Mouse (Mus musculus) kidney, adult 9 months (tissue): ENCODE data around the gene Pfkfb3.
"Not testable (repeated sequence)": the region's sequence is repeated elsewhere in the genome, so short reads cannot be mapped to it uniquely, and the experiment has no call there.

Experiments used
- DNase-seq: peaks from one replicate; pipeline ENCODE4 v3.0.0; 2022

Gene Pfkfb3

GRCm38 (mm10) chr2:11548508-11548907, 5.4 kb downstream of the Pfkfb3 start:
- no peak for DNase-seq

- DNase-seq: peak; percentile 34
Measured at GRCm38 (mm10) chr2:11547609-11548008, 6.3 kb downstream of the Pfkfb3 start.

- peak; percentile 84 for DNase-seq
Measured at GRCm38 (mm10) chr2:11546091-11546490, 7.8 kb downstream of the Pfkfb3 start.

GRCm38 (mm10) chr2:11545380-11545779, 8.5 kb downstream of the Pfkfb3 start:
- peak; percentile 41 for DNase-seq

GRCm38 (mm10) chr2:11544342-11544741, 9.5 kb downstream of the Pfkfb3 start:
- DNase-seq: peak; percentile 31

- DNase-seq: no peak
Measured at GRCm38 (mm10) chr2:11543158-11543557, 10.7 kb downstream of the Pfkfb3 start.

- peak; percentile 85 for DNase-seq
Measured at GRCm38 (mm10) chr2:11542640-11543039, 11.2 kb downstream of the Pfkfb3 start.

- DNase-seq: no peak
Measured at GRCm38 (mm10) chr2:11542121-11542520, 11.8 kb downstream of the Pfkfb3 start.

- not testable (repeated sequence) for DNase-seq
Measured at GRCm38 (mm10) chr2:11541528-11541927, 12.3 kb downstream of the Pfkfb3 start.

GRCm38 (mm10) chr2:11535966-11536365, 17.9 kb downstream of the Pfkfb3 start:
- peak; percentile 89 for DNase-seq

GRCm38 (mm10) chr2:11535412-11535928, 18.4 kb downstream of the Pfkfb3 start:
- peak; percentile 99 for DNase-seq

GRCm38 (mm10) chr2:11534826-11535225, 19.1 kb downstream of the Pfkfb3 start:
- DNase-seq: peak; percentile 66

GRCm38 (mm10) chr2:11530101-11530500, 23.8 kb downstream of the Pfkfb3 start:
- no peak for DNase-seq

GRCm38 (mm10) chr2:11526063-11526462, 27.8 kb downstream of the Pfkfb3 start:
- DNase-seq: no peak

GRCm38 (mm10) chr2:11524736-11525135, 29.1 kb downstream of the Pfkfb3 start:
- no peak for DNase-seq

GRCm38 (mm10) chr2:11521758-11522157, 32.1 kb downstream of the Pfkfb3 start:
- no peak for DNase-seq

- DNase-seq: no peak
Measured at GRCm38 (mm10) chr2:11520786-11521185, 33.1 kb downstream of the Pfkfb3 start.

GRCm38 (mm10) chr2:11515828-11516227, 38.0 kb downstream of the Pfkfb3 start:
- DNase-seq: peak; percentile 46

GRCm38 (mm10) chr2:11513057-11513967, 40.6 kb downstream of the Pfkfb3 start:
- peak; percentile 79 for DNase-seq

- no peak for DNase-seq
Measured at GRCm38 (mm10) chr2:11512127-11512526, 41.8 kb downstream of the Pfkfb3 start.

- DNase-seq: no peak
Measured at GRCm38 (mm10) chr2:11503736-11504135, 50.1 kb downstream of the Pfkfb3 start.

- DNase-seq: peak; percentile 63
Measured at GRCm38 (mm10) chr2:11502901-11503431, 50.9 kb downstream of the Pfkfb3 start.

GRCm38 (mm10) chr2:11502255-11502765, 51.6 kb downstream of the Pfkfb3 start:
- no peak for DNase-seq
